Mouse (Mus musculus) midbrain, embryonic 14.5 days (tissue): ENCODE measurements around the gene Lrrc25. TPM values are rescaled to one million over a fixed set of nuclear protein-coding genes. Genes with fewer than 3 reads are reported as not detected.

ENCODE experiments used
- ATAC-seq: fragments of 200-750 bp; cut with Nextera tagmentation; 2 replicates; pipeline ENCODE4 v1.8.0; 2017; ENCODE audit warnings: moderate number of reproducible peaks, moderate library complexity; ENCODE audit not compliant: low FRiP score, low TSS enrichment
- DNase-seq: peaks from one replicate; pipeline ENCODE4 v3.0.0-alpha.2; 2015
- H3K27ac ChIP-seq: fragments of 300-500 bp; sonication (generic); replicated peaks from 2 replicates; pipeline ENCODE4 v1.5.1; 2014; ENCODE audit warnings: mild to moderate bottlenecking, low read depth, low read length, moderate library complexity
- H3K27me3 ChIP-seq: fragments of 300-500 bp; sonication (generic); 2 replicates; pipeline ENCODE4 v1.6.1; 2014; ENCODE audit warnings: low read length, control low read depth, mixed read lengths; ENCODE audit not compliant: control insufficient read depth, insufficient read depth
- H3K36me3 ChIP-seq: fragments of 300-500 bp; sonication (generic); 2 replicates; pipeline ENCODE4 v1.6.1; 2014; ENCODE audit warnings: low read length, control low read depth; ENCODE audit not compliant: control insufficient read depth, insufficient read depth
- H3K4me1 ChIP-seq: fragments of 300-500 bp; sonication (generic); 2 replicates; pipeline ENCODE4 v1.6.1; 2014; ENCODE audit warnings: mild to moderate bottlenecking, antibody characterized with exemption, low read length, control low read depth; ENCODE audit not compliant: control insufficient read depth, insufficient read depth
- H3K4me2 ChIP-seq: fragments of 300-500 bp; sonication (generic); 2 replicates; pipeline ENCODE4 v1.6.1; 2014; ENCODE audit warnings: mild to moderate bottlenecking, low read length, moderate library complexity
- H3K4me3 ChIP-seq: fragments of 300-500 bp; sonication (generic); replicated peaks from 2 replicates; pipeline ENCODE4 v1.5.1; 2014; ENCODE audit warnings: low read depth, low read length
- H3K9ac ChIP-seq: fragments of 300-500 bp; sonication (generic); replicated peaks from 2 replicates; pipeline ENCODE4 v1.6.1; 2014; ENCODE audit warnings: mild to moderate bottlenecking, low read length, moderate library complexity
- H3K9me3 ChIP-seq: fragments of 300-500 bp; sonication (generic); 2 replicates; pipeline ENCODE4 v1.6.1; 2016; ENCODE audit warnings: low read length, control low read depth, mixed read lengths; ENCODE audit not compliant: control insufficient read depth
- WGBS: fragments of 180-500 bp; shearing (Covaris S2); extraction: QIAGEN DNeasy Blood & Tissue Kit; methylation state at CpG from one replicate; pipeline ENCODE4 v1.1.7; 2014; 5-methylcytosine and 5-hydroxymethylcytosine counted together
- polyA plus RNA-seq: library from polyadenylated mRNA; unstranded; fragments of >200 nt; fragmentation: Nextera tagmentation; extraction: Ambion mirVana; gene quantifications from 2 replicates; pipeline ENCODE4 v1.2.1, GENCODE M21; 2014

The Lrrc25 gene
- polyA plus RNA-seq, 1 experiment from 2014 or later: 1.1 TPM

GRCm38 (mm10) chr8:70617985-70618384 is 2.0 kb downstream of the Lrrc25 start:
- Histone ChIP-seq H3K27me3 (no peaks in the 10 kb centered on the region), H3K4me3 (no peak overlapping the region), H3K4me1 (no peaks in the 10 kb centered on the region), H3K27ac (no peak overlapping the region), H3K9me3 (no peaks in the 10 kb centered on the region), H3K9ac (no peak overlapping the region), H3K36me3 (no peaks in the 10 kb centered on the region), H3K4me2 (no peak overlapping the region)
- 77% methylated on average over 11 of the region's 11 CpGs for WGBS
- no peak for ATAC-seq
- no peak for DNase-seq

DNA sequence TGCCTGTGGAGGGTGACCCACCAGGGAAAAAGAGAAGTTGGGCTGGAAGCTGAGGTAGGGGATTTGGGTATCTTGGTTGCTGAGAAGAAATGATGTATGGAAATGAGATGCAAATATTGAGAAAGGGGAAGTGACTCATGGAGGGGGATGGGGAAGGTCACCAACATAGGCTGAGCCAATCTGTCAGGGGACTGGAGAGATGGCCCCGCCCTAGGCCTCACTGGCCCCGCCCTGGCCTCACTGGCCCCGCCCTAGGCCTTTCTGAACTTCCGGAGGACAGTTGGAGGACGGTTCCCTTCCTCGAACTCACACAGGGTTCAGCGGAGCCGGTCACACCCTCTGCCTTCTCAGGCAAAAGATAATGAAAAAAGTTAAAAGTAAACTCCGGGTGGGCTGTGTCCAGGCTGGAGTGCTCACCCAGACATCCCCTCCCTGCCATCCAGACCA is 3.0 kb downstream of the Lrrc25 start:
- DNase-seq (peak; percentile 31), ATAC-seq (no peak)
- H3K27me3 ChIP-seq: no peaks in the 10 kb centered on the region
- H3K4me3 ChIP-seq: no peak overlapping the region
- H3K4me1 ChIP-seq: no peaks in the 10 kb centered on the region
- H3K9me3 ChIP-seq: no peaks in the 10 kb centered on the region
- H3K4me2 ChIP-seq: no peak overlapping the region
- no peak overlapping the region for H3K27ac ChIP-seq
- H3K9ac ChIP-seq: no peak overlapping the region
- no peaks in the 10 kb centered on the region for H3K36me3 ChIP-seq
- 21% methylated on average over 9 of the region's 9 CpGs for WGBS

- H3K4me3 ChIP-seq: no peak overlapping the region
- DNase-seq (no peak), ATAC-seq (no peak)
- no peaks in the 10 kb centered on the region for H3K36me3 ChIP-seq
- no peak overlapping the region for H3K27ac ChIP-seq
- no peaks in the 10 kb centered on the region for H3K9me3 ChIP-seq
- no peaks in the 10 kb centered on the region for H3K27me3 ChIP-seq
- H3K4me1 ChIP-seq: no peaks in the 10 kb centered on the region
- 71% methylated on average over 3 of the region's 3 CpGs for WGBS
- no peak overlapping the region for H3K9ac ChIP-seq
- H3K4me2 ChIP-seq: no peak overlapping the region
Measured at GRCm38 (mm10) chr8:70622220-70622619, 6.3 kb downstream of the Lrrc25 start.

DNA sequence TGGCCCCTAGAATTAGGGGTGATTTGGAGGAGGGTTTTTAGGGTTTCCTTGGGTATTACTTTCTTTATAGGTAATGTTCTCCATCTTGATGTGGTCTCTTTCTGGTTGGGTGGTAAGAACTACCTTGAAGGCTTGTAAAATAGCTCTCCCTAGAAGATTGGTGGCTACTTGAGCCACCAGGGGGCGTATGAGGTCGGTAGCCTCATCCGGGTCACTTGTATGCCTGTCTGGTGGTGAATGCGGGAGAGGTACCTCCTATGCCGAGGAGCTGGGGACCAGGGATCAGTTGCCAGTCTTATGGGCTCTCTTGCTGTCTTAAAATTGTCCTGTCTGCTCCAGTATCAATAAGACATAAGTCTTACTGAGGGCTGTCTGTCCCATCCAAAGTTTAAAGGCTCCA is 9.1 kb downstream of the Lrrc25 start:
- Histone ChIP-seq H3K27ac (no peak overlapping the region), H3K4me2 (no peak overlapping the region), H3K36me3 (no peaks in the 10 kb centered on the region), H3K27me3 (no peaks in the 10 kb centered on the region), H3K9me3 (no peaks in the 10 kb centered on the region), H3K9ac (no peak overlapping the region), H3K4me1 (peaks cover 9% of the 10 kb centered on the region), H3K4me3 (no peak overlapping the region)
- DNase-seq: peak; percentile 63
- WGBS: 20% methylated on average over 5 of the region's 5 CpGs
- ATAC-seq: no peak

DNA sequence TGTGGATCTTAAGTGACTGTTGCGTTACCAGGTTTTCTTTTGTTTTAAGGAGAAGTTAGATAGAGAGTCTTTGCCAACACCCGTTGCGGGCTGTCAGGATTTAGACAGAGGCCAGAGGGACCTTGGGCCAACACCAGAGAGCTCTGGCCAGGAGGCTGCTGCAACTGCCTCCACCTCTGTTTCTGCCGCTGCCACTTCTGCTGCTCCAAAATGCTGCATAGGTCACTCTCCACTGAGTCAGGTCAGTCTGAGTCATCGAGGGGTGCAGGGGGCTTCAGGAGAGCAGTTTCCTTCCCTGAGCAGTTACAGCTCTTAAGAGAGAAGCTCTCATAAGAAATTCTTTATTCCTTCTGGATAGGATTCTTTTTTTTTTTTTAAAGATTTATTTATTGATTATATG is 11.1 kb downstream of the Lrrc25 start:
- Histone ChIP-seq H3K36me3 (no peaks in the 10 kb centered on the region), H3K27me3 (0 out of 2 replicates have a peak, but pooled peaks cover 6% of the 10 kb centered on the region), H3K9ac (no peak overlapping the region), H3K9me3 (no peaks in the 10 kb centered on the region), H3K4me1 (peaks cover 17% of the 10 kb centered on the region), H3K4me3 (no peak overlapping the region), H3K4me2 (no peak overlapping the region), H3K27ac (no peak overlapping the region)
- no peak for DNase-seq
- ATAC-seq: no peak
- 94% methylated on average over 5 of the region's 5 CpGs for WGBS

GRCm38 (mm10) chr8:70628986-70629490 is 13.1 kb downstream of the Lrrc25 start:
- H3K4me1 ChIP-seq: peaks cover 17% of the 10 kb centered on the region
- H3K27ac ChIP-seq: peak overlapping the region; percentile 65
- no peaks in the 10 kb centered on the region for H3K36me3 ChIP-seq
- DNase-seq (peak; percentile 23), ATAC-seq (peak; percentile 1; the same call in 1 of the 2 replicates)
- H3K4me3 ChIP-seq: peak overlapping the region; percentile 39
- peak overlapping the region; percentile 62 for H3K4me2 ChIP-seq
- 0 out of 2 replicates have a peak, but pooled peaks cover 6% of the 10 kb centered on the region for H3K27me3 ChIP-seq
- 58% methylated on average over 7 of the region's 7 CpGs for WGBS
- H3K9me3 ChIP-seq: no peaks in the 10 kb centered on the region
- H3K9ac ChIP-seq: peak overlapping the region; percentile 50

DNA sequence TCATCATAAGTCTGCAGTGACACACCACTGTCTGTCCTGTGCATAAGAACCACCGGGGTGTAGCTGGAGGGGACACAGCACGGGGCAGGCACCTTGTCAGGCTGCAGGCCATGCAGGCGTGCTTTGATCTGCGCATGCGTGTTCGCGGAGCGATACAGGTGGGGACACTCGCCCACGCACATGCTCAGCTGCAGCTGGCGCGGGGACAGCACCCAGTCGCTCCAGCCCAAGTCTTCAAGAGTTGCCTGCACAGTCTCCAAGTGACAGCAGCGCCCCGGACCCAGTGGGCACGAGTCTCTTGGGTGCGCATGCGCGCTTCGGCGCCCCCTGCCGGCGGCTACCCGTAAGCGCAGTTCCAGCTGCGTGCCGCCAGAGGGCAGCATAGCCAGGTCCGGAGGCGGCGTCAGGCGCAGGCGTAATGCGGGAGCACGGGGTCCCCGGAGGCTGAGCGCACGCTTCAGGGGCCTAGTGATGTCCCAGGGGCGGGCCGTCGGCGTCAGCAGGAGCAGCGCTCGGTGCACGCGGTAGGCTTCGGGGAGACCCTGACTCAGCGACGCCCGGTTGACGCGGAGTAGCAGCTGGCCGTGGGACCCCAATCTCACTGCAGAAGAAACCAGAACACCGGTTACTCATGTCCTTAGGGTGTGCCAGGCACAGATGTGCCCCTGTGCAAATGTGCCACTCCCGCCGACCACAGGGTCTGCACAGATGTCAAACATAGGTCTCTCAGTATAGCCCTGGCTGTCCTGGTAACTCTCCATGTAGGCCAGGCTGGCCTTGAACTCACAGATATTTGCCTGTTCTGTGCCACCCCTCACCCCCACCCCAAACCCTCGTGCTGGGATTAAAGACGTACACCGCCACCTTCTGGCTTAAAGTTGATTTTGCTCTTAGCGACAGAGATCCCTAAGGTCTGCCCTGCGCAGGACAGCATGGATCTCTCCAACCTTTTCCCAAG is 13.9 kb downstream of the Lrrc25 start:
- Histone ChIP-seq H3K4me3 (peak overlapping the region; percentile 39), H3K4me2 (peak overlapping the region; percentile 62), H3K9me3 (no peaks in the 10 kb centered on the region), H3K9ac (peak overlapping the region; percentile 50), H3K4me1 (peaks cover 17% of the 10 kb centered on the region), H3K36me3 (no peaks in the 10 kb centered on the region), H3K27me3 (0 out of 2 replicates have a peak, but pooled peaks cover 6% of the 10 kb centered on the region), H3K27ac (peak overlapping the region; percentile 65)
- DNase-seq (peak; percentile 91), ATAC-seq (peak; percentile 88)
- under 1% methylated on average over 60 of the region's 60 CpGs for WGBS

- 0 out of 2 replicates have a peak overlapping the region, but pooled peaks have one; percentile 39 for H3K4me3 ChIP-seq
- no peak for ATAC-seq
- WGBS: 14% methylated on average over 22 of the region's 22 CpGs
- peaks cover 17% of the 10 kb centered on the region for H3K4me1 ChIP-seq
- H3K9ac ChIP-seq: no peak overlapping the region; the same call in 1 of the 2 replicates
- peak; percentile 51 for DNase-seq
- H3K27ac ChIP-seq: no peak overlapping the region
- H3K27me3 ChIP-seq: 0 out of 2 replicates have a peak, but pooled peaks cover 6% of the 10 kb centered on the region
- H3K4me2 ChIP-seq: peak overlapping the region; percentile 62
- H3K36me3 ChIP-seq: no peaks in the 10 kb centered on the region
- no peaks in the 10 kb centered on the region for H3K9me3 ChIP-seq
Measured at GRCm38 (mm10) chr8:70630532-70631381, 14.8 kb downstream of the Lrrc25 start.
